Mouse (Mus musculus) left cerebral cortex, adult 9 months (tissue): ENCODE data around the gene Polr2e.

Experiments
- DNase-seq, 2 experiments: peaks; one replicate each; pipeline ENCODE4 v3.0.0; 2022; ENCODE audit warnings: low spot score in 2 of 2

Polr2e gene

DNA sequence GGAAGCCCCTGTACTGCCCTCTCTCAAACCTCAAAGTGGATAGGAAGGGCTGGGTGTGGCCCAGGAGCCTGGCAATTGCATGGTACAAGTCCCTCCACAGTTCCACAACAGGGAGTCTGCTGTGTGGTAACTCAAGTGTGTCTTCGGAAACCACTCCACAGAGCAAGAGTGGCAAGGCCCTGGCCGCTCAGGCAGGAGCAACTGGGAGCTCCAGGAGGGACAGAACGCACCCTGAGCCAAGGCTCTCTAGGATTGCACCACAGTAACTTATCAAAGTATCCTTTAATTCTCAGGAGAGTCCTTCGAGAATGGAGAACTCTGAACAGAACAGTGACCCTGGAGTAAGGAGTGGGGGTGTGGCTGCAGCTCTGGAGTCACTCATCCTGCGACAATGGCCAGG lies 3.9 kb downstream of the Polr2e start:
- no peak for DNase-seq

DNA sequence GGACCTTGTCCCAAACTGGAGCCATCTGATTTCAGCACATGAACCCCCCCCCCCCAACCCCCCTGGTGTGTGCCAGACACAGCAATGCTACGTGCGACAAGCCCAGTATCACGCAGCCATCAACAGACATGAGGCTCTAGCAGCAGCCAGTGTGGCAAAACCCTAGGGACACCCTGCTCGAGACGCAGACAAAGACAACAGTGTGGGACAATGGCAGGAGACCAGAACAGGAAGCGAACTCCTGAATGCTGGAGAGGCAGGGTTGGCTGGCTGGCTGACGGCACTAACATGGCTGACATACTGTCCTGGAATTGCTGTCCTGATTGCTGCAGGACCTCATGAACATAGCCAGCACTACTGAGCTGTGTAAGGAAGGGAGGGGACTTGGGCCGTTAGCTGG lies 4.4 kb downstream of the Polr2e start:
- DNase-seq: no peak

- no peak for DNase-seq
Measured at GRCm38 (mm10) chr10:80033511-80034391, 5.8 kb downstream of the Polr2e start.

- no peak for DNase-seq
Measured at GRCm38 (mm10) chr10:80032799-80033480, 6.7 kb downstream of the Polr2e start.

GRCm38 (mm10) chr10:80030736-80031135 lies 8.9 kb downstream of the Polr2e start:
- no peak for DNase-seq

- no peak for DNase-seq
Measured at GRCm38 (mm10) chr10:80030191-80030590, 9.4 kb downstream of the Polr2e start.

GRCm38 (mm10) chr10:80028521-80028846 lies 11.1 kb downstream of the Polr2e start:
- DNase-seq: no peak

DNA sequence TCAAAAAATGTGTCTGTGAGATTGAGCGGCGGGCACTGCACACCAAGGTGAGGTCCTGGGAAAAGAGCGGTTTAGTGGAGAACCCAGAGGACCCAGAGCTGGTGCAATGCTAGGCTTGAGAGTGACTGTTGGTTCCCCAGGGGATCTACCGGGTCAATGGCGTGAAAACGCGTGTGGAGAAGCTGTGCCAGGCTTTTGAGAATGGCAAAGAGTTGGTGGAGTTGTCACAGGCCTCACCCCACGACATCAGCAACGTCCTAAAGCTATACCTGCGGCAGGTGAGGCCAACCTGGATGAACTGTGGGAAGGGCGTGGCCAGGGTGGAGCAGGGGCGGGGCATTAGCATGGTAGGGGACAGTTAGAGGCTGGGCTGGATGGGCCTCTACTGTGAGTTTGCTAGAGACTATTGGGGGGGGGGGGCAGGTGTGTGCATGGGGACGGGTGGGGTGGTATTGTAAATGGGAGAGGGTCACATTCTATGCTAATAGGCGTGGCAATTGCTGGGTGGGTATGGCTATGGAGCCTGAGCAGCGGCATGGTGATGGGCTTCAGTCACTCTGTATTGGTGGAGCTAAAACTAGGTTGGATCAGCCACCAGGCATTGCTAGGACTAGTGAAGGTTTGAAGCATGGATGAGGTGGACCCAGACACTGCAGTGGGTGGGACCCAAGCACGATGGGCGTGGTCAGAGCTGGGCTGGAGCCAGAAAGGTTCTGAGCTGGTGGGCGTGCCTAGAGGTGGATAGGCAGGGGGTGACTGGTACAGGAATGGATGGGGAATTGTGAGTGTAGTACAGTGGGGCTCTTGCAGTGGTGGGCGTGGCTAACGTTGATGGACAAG lies 11.7 kb downstream of the Polr2e start:
- DNase-seq: no peak

- DNase-seq: no peak
Measured at GRCm38 (mm10) chr10:80025889-80026288, 13.7 kb downstream of the Polr2e start.

- DNase-seq: no peak
Measured at GRCm38 (mm10) chr10:80025463-80025862, 14.1 kb downstream of the Polr2e start.

GRCm38 (mm10) chr10:80025044-80025347 lies 14.6 kb downstream of the Polr2e start:
- DNase-seq: no peak

GRCm38 (mm10) chr10:80024229-80025043 lies 15.2 kb downstream of the Polr2e start:
- DNase-seq: no peak

DNA sequence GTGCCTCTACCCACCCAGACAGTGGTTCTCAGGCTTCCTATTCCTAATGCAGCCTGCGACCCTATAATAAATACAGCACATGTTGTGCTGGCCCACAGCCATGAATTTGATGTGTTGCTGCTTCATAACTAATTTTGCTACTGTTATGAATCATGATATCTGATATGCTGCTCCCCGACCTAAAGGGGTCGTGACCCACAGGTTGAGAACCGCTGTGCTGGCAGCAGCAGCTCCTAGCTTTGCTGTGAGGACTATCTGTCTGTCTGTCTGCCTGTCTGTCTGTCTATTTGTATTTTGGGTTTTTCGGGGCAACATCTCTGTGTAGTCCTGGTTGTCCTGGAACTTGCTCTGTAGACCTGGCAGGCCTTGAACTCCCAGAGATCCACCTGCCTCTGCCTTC lies 15.8 kb downstream of the Polr2e start:
- no peak for DNase-seq

GRCm38 (mm10) chr10:80022806-80023205 lies 16.8 kb downstream of the Polr2e start:
- no peak for DNase-seq

GRCm38 (mm10) chr10:80022164-80022563 lies 17.4 kb downstream of the Polr2e start:
- DNase-seq: no peak

GRCm38 (mm10) chr10:80021320-80021641 lies 18.3 kb downstream of the Polr2e start:
- no peak for DNase-seq

DNA sequence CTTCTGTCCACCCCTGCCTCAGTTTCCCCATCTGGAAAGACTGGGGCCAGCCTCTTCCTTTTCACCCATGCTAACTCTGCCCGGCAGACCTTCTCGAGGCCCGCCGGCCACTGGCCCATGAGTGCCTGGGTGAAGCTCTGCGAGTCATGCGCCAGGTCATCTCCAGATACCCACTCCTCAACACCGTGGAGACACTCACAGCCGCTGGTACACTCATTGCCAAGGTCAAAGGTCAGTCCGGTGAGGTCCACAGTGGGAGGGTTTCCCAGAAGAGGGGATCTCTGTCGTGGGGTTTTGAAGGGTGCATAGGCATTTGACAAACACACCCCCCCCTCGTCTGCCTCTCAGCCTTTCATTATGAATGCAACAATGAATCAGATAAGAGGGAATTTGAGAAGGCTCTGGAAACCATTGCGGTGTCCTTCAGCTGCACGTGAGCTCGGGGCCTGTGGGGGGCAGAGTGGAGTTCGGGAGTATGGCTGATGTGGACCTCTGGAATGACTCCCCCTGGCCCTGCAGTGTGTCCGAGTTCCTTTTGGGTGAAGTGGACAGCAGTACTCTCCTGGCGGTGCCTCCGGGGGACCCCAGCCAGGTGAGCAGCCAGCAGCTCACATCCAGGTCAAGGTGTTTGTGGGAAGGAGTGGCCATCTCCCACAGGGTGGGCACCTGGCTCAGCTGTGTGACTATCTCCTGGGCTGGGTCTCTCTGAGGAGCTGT lies 18.8 kb downstream of the Polr2e start:
- no peak for DNase-seq

- no peak for DNase-seq
Measured at GRCm38 (mm10) chr10:80020191-80020590, 19.4 kb downstream of the Polr2e start.

- DNase-seq: no peak
Measured at GRCm38 (mm10) chr10:80019471-80020131, 20.0 kb downstream of the Polr2e start.

DNA sequence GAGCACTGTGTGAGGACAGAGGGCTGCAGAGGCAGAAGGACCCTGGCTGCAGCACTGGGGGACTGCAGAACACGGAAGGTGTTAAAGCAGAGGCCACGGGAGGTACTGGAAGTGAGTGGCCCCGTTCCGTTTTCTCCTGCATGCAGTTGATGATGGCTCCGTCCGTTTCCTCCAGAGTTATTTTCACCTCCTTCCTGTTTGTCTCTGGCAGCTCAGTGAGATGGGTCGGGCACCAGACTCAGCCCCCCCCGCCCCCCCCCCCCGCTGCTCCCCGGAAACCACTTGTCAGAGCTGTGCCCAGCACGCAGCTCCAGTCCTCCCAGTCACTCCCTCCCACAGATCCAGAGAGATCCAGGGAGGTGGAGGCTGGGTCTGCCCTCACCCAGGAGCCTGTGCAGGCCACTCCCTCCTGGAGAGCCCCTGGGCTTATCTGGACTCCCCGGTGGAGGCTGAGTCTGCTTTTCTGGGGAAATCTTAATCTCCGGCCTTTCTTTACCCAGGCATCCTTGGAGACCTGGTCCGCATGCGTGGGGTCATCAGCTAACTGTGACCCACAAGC lies 20.8 kb downstream of the Polr2e start:
- peak in 1 of 2 experiments; percentile 35 for DNase-seq
